Mouse (Mus musculus): ENCODE data around the gene Btbd11.

Btbd11 gene

GRCm38 (mm10) chr10:85386605-85387218 is at the start of gene Btbd11:
Gene Btbd11 (plus strand): TSS chr10:85386814.
- peak; percentile 11 for DNase-seq (ENCODE audit: low spot score)

GRCm38 (mm10) chr10:85338733-85339132 is 47.9 kb upstream of the Btbd11 start:
- DNase-seq (ENCODE audit: low spot score): no peak

GRCm38 (mm10) chr10:85341867-85342266 is 44.7 kb upstream of the Btbd11 start:
- no peak for DNase-seq (ENCODE audit: low spot score)

- no peak for DNase-seq (ENCODE audit: low spot score)
These were observed 39.4 kb upstream of the Btbd11 start for GRCm38 (mm10) chr10:85347171-85347570.

GRCm38 (mm10) chr10:85352505-85352904 is 34.1 kb upstream of the Btbd11 start:
- no peak for DNase-seq (ENCODE audit: low spot score)

- DNase-seq (ENCODE audit: low spot score): no peak
These were observed 32.3 kb upstream of the Btbd11 start for GRCm38 (mm10) chr10:85354270-85354669.

GRCm38 (mm10) chr10:85359501-85360066 is 27.0 kb upstream of the Btbd11 start:
- no peak for DNase-seq (ENCODE audit: low spot score)

- DNase-seq (ENCODE audit: low spot score): no peak
These were observed 23.7 kb upstream of the Btbd11 start for GRCm38 (mm10) chr10:85362766-85363442.

GRCm38 (mm10) chr10:85366876-85367275 is 19.7 kb upstream of the Btbd11 start:
- no peak for DNase-seq (ENCODE audit: low spot score)

GRCm38 (mm10) chr10:85371309-85371708 is 15.3 kb upstream of the Btbd11 start:
- DNase-seq (ENCODE audit: low spot score): no peak

GRCm38 (mm10) chr10:85372108-85372507 is 14.5 kb upstream of the Btbd11 start:
- no peak for DNase-seq (ENCODE audit: low spot score)

GRCm38 (mm10) chr10:85378972-85379371 is 7.6 kb upstream of the Btbd11 start:
- no peak for DNase-seq (ENCODE audit: low spot score)

GRCm38 (mm10) chr10:85382981-85383380 is 3.6 kb upstream of the Btbd11 start:
- no peak for DNase-seq (ENCODE audit: low spot score)

GRCm38 (mm10) chr10:85387219-85388070 is 831 bp downstream of the Btbd11 start:
- DNase-seq (ENCODE audit: low spot score): no peak

- DNase-seq (ENCODE audit: low spot score): no peak
These were observed 1.6 kb downstream of the Btbd11 start for GRCm38 (mm10) chr10:85388071-85388750.

GRCm38 (mm10) chr10:85388751-85389115 is 2.1 kb downstream of the Btbd11 start:
- DNase-seq (ENCODE audit: low spot score): no peak

- DNase-seq (ENCODE audit: low spot score): no peak
These were observed 2.9 kb downstream of the Btbd11 start for GRCm38 (mm10) chr10:85389286-85390139.

GRCm38 (mm10) chr10:85393016-85393415 is 6.4 kb downstream of the Btbd11 start:
- DNase-seq (ENCODE audit: low spot score): no peak

GRCm38 (mm10) chr10:85394558-85394957 is 7.9 kb downstream of the Btbd11 start:
- no peak for DNase-seq (ENCODE audit: low spot score)

- DNase-seq (ENCODE audit: low spot score): no peak
These were observed 24.5 kb downstream of the Btbd11 start for GRCm38 (mm10) chr10:85411120-85411519.

Data from spleen, adult 12 weeks (tissue).